Mouse (Mus musculus) layer of hippocampus, postnatal 10 days (tissue): ENCODE results near the gene Pdgfc. TPM values are rescaled to one million over a fixed set of nuclear protein-coding genes. Genes with fewer than 3 reads are reported as not detected.
"Not testable (repeated sequence)": the region's sequence is repeated elsewhere in the genome, so short reads cannot be mapped to it uniquely, and the experiment has no call there.

Source experiments
- DNase-seq, 2 experiments: peaks; one replicate each; pipeline ENCODE4 v3.0.0; 2021; ENCODE audit warnings: low spot score in 2 of 2
- total RNA-seq, 2 experiments: library from RNA; stranded (reverse); gene quantifications; 2 replicates each; pipeline ENCODE4 v1.2.3; 2021

Gene Pdgfc
- total RNA-seq, 2 experiments from 2014 or later: 5.5 to 5.6 TPM

GRCm38 (mm10) chr3:81045344-81046050, 9.3 kb downstream of the Pdgfc start:
- DNase-seq: no peak

- DNase-seq: no peak
These were observed 10.7 kb downstream of the Pdgfc start for GRCm38 (mm10) chr3:81046652-81047607.

GRCm38 (mm10) chr3:81051522-81051921, 15.3 kb downstream of the Pdgfc start:
- no peak for DNase-seq

- no peak for DNase-seq
These were observed 16.2 kb downstream of the Pdgfc start for GRCm38 (mm10) chr3:81052422-81052821.

GRCm38 (mm10) chr3:81054074-81054473, 17.9 kb downstream of the Pdgfc start:
- no peak for DNase-seq

GRCm38 (mm10) chr3:81057719-81058118, 21.5 kb downstream of the Pdgfc start:
- DNase-seq: no peak

- no peak for DNase-seq
These were observed 22.4 kb downstream of the Pdgfc start for GRCm38 (mm10) chr3:81058527-81059031.

- DNase-seq: no peak
These were observed 32.3 kb downstream of the Pdgfc start for GRCm38 (mm10) chr3:81068550-81068949.

GRCm38 (mm10) chr3:81101136-81101535, 64.9 kb downstream of the Pdgfc start:
- no peak for DNase-seq

- DNase-seq: peak; percentile 9 to 15
These were observed 66.1 kb downstream of the Pdgfc start for GRCm38 (mm10) chr3:81102158-81102876.

GRCm38 (mm10) chr3:81102877-81103420, 66.7 kb downstream of the Pdgfc start:
- DNase-seq: no peak

- no peak for DNase-seq
These were observed 71.3 kb downstream of the Pdgfc start for GRCm38 (mm10) chr3:81107515-81107914.

GRCm38 (mm10) chr3:81110968-81111367, 74.8 kb downstream of the Pdgfc start:
- no peak for DNase-seq

- no peak for DNase-seq
These were observed 76.7 kb downstream of the Pdgfc start for GRCm38 (mm10) chr3:81112892-81113291.

GRCm38 (mm10) chr3:81120664-81121063, 84.4 kb downstream of the Pdgfc start:
- DNase-seq: no peak

GRCm38 (mm10) chr3:81121731-81122130, 85.5 kb downstream of the Pdgfc start:
- no peak for DNase-seq

GRCm38 (mm10) chr3:81123461-81123860, 87.2 kb downstream of the Pdgfc start:
- DNase-seq: no peak

- no peak for DNase-seq
These were observed 90.8 kb downstream of the Pdgfc start for GRCm38 (mm10) chr3:81127013-81127412.

- no peak for DNase-seq
These were observed 100.8 kb downstream of the Pdgfc start for GRCm38 (mm10) chr3:81136985-81137384.

GRCm38 (mm10) chr3:81138030-81138429, 101.8 kb downstream of the Pdgfc start:
- DNase-seq: not testable (repeated sequence)

- DNase-seq: no peak
These were observed 107.5 kb downstream of the Pdgfc start for GRCm38 (mm10) chr3:81143730-81144129.
